Mouse (Mus musculus) gastrocnemius, postnatal 10 days (tissue): Measurements from ENCODE around the gene Fndc3b. TPM values are rescaled to one million over a fixed set of nuclear protein-coding genes. Genes with fewer than 3 reads are reported as not detected.
"Not testable (repeated sequence)": the region's sequence is repeated elsewhere in the genome, so short reads cannot be mapped to it uniquely, and the experiment has no call there.

Source experiments
- DNase-seq: peaks from one replicate; pipeline ENCODE4 v3.0.0; 2021; ENCODE audit warnings: mixed read lengths
- microRNA-seq, 2 experiments: library from miRNA; unstranded; fragments of <30 nt; microRNA quantifications; one replicate each; pipeline ENCODE4 v1.2.0; 2021
- total RNA-seq, 2 experiments: library from RNA; stranded (reverse); gene quantifications; 2 replicates each; pipeline ENCODE4 v1.2.3; 2021

Gene Fndc3b
- total RNA-seq, 2 experiments from 2014 or later = 41.9 to 56.1 TPM

- no peak for DNase-seq
Observed at GRCm38 (mm10) chr3:27413566-27413965, 297.5 kb downstream of the Fndc3b start.

GRCm38 (mm10) chr3:27411286-27411685 is 299.8 kb downstream of the Fndc3b start:
- DNase-seq = no peak

GRCm38 (mm10) chr3:27408564-27408963 is 302.5 kb downstream of the Fndc3b start:
- no peak for DNase-seq

GRCm38 (mm10) chr3:27406440-27406839 is 304.7 kb downstream of the Fndc3b start:
- DNase-seq = no peak

- DNase-seq = not testable (repeated sequence)
Observed at GRCm38 (mm10) chr3:27400996-27401395, 310.1 kb downstream of the Fndc3b start.

- no peak for DNase-seq
Observed at GRCm38 (mm10) chr3:27389923-27390322, 321.2 kb downstream of the Fndc3b start.

GRCm38 (mm10) chr3:27384836-27385235 is 326.3 kb downstream of the Fndc3b start:
- no peak for DNase-seq

- DNase-seq = no peak
Observed at GRCm38 (mm10) chr3:27377935-27378334, 333.2 kb downstream of the Fndc3b start.

- no peak for DNase-seq
Observed at GRCm38 (mm10) chr3:27374396-27374795, 336.7 kb downstream of the Fndc3b start.

- DNase-seq = no peak
Observed at GRCm38 (mm10) chr3:27371725-27372650, 339.1 kb downstream of the Fndc3b start.

GRCm38 (mm10) chr3:27371276-27371621 is 339.9 kb downstream of the Fndc3b start, which contains the start of gene Ghsr:
Gene Ghsr, plus strand, starts transcription at chr3:27371351.
- DNase-seq = no peak

GRCm38 (mm10) chr3:27370582-27371275 is 340.4 kb downstream of the Fndc3b start:
- no peak for DNase-seq

- peak; percentile 46 for DNase-seq
Observed at GRCm38 (mm10) chr3:27370125-27370524, 341.0 kb downstream of the Fndc3b start.

Small RNA genes lying within 50 kb of the gene (microRNA-seq; reads per million reads assigned to microRNA genes)
- 0 reads per million in 2 experiments for gene Mir3092

Other genes starting within 250 kb of the Fndc3b start
- not detected for gene Tmem212, start 185.1 kb upstream of the Fndc3b start, total RNA-seq
- 10 to 100 TPM in 1 of 2 experiments, 1 to 10 TPM in 1; 9.0 to 10.7 TPM for gene Pld1, start 227.4 kb upstream of the Fndc3b start, total RNA-seq